Mouse (Mus musculus): Measurements from ENCODE around the gene Zfp334. TPM values are rescaled to one million over a fixed set of nuclear protein-coding genes. Genes with fewer than 3 reads are reported as not detected.
A peak's percentile ranks its signal among the peaks of the same experiment; 100 is the strongest.

Gene Zfp334
- total RNA-seq, 2 experiments from 2014 or later, result not detected

- ATAC-seq (replicated peaks; ENCODE audit: poor library complexity, severe bottlenecking), result peak; percentile 78
Measured at GRCm38 (mm10) chr2:165326304-165327190, 61.5 kb downstream of the Zfp334 start, which contains the start of gene Elmo2. TSS of gene Elmo2 (minus strand) at chr2:165326479.

- no peak for ATAC-seq (replicated peaks; ENCODE audit: poor library complexity, severe bottlenecking)
Measured at GRCm38 (mm10) chr2:165325521-165326303, 62.3 kb downstream of the Zfp334 start.

Other genes with a start within 250 kb of the Zfp334 start
- not detected in 2 replicates for gene Cdh22, start 153.4 kb downstream of the Zfp334 start, total RNA-seq (2014; fragmentation: Nextera tagmentation)
- not detected in 2 replicates for gene Cdh22, start 153.4 kb downstream of the Zfp334 start, total RNA-seq (2017)
- gene Slc35c2, start 100.4 kb downstream of the Zfp334 start, total RNA-seq (2014; fragmentation: Nextera tagmentation), result 90.6 and 93.9 TPM in 2 replicates
- gene Slc35c2, start 100.4 kb downstream of the Zfp334 start, total RNA-seq (2017), result 79.6 and 89.9 TPM in 2 replicates
- gene Elmo2, start 61.8 kb downstream of the Zfp334 start, total RNA-seq (2014; fragmentation: Nextera tagmentation), result 53.2 and 57.9 TPM in 2 replicates
- gene Elmo2, start 61.8 kb downstream of the Zfp334 start, total RNA-seq (2017), result 28.5 and 38.8 TPM in 2 replicates
- gene Zfp663, start 19.5 kb downstream of the Zfp334 start, total RNA-seq (2014; fragmentation: Nextera tagmentation), result not detected in 2 replicates
- not detected in 2 replicates for gene Zfp663, start 19.5 kb downstream of the Zfp334 start, total RNA-seq (2017)
- not detected in 2 replicates for gene Ocstamp, start 12.1 kb upstream of the Zfp334 start, total RNA-seq (2014; fragmentation: Nextera tagmentation)
- gene Ocstamp, start 12.1 kb upstream of the Zfp334 start, total RNA-seq (2017), result not detected in 2 replicates
- not detected in 2 replicates for gene Slc13a3, start 85.0 kb upstream of the Zfp334 start, total RNA-seq (2014; fragmentation: Nextera tagmentation)
- gene Slc13a3, start 85.0 kb upstream of the Zfp334 start, total RNA-seq (2017), result 0.04 and 0.67 TPM in 2 replicates
- gene Trp53rka, start 105.1 kb upstream of the Zfp334 start, total RNA-seq (2014; fragmentation: Nextera tagmentation), result 4.6 and 7.0 TPM in 2 replicates
- 8.4 and 15.7 TPM in 2 replicates for gene Trp53rka, start 105.1 kb upstream of the Zfp334 start, total RNA-seq (2017)
- gene Slc2a10, start 115.5 kb upstream of the Zfp334 start, total RNA-seq (2014; fragmentation: Nextera tagmentation), result 0.21 and 1.3 TPM in 2 replicates
- gene Slc2a10, start 115.5 kb upstream of the Zfp334 start, total RNA-seq (2017), result not detected in 2 replicates
- 6.0 TPM in 1 of 2 replicates, not detected in the other for gene Eya2, start 206.8 kb upstream of the Zfp334 start, total RNA-seq (2014; fragmentation: Nextera tagmentation)
- gene Eya2, start 206.8 kb upstream of the Zfp334 start, total RNA-seq (2017), result 0.30 and 1.4 TPM in 2 replicates

All from granulocyte monocyte progenitor cell, adult 5-6 weeks (primary cell).